Mouse (Mus musculus): ENCODE measurements at regions not wholly inside any gene's neighbourhood (a gene's known extent, or its start where the extent isn't known, plus 50 kb on each side); places are given as distances from the start of the nearest gene placed in this dataset.

DNA sequence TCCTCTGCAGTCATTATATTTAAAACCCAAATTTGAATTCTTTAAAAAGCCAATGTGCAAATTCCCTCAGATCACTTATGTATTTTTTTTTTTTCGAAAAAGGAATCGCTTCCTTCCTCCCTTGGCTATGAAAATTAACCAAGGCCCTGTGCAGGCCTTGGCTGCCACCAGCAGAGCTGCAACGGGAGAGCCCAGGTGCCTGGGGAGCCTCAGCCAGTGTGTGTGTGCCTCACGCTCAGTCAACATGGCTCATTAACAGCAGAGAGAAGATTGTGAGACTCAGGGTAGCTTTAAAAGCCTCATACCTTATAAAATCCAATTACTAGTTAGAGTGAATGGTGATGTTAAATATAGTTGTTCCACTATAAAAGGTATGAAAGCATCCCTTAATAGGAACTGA lies 148.6 kb downstream of the Mex3b start:
- TF ChIP-seq CTCF (IDR thresholded peaks at IDR 0.05; ENCODE audit: control insufficient read depth, insufficient read depth, insufficient read length) (no peak), CEBPB (IDR thresholded peaks at IDR 0.05; ENCODE audit: low read depth) (no peak), MYOG (IDR thresholded peaks at IDR 0.05; ENCODE audit: control insufficient read depth, extremely low read depth, insufficient read length) (no peak), USF1 (IDR thresholded peaks at IDR 0.05; ENCODE audit: low read depth) (no peak), MAX (IDR thresholded peaks at IDR 0.05) (no peak), MYOD1 (IDR thresholded peaks at IDR 0.05; ENCODE audit: control insufficient read depth, insufficient read length, low read depth) (no peak), FOSL1 (IDR thresholded peaks at IDR 0.05; ENCODE audit: insufficient read depth, low read length, poor library complexity, severe bottlenecking) (no peak)

All from C2C12 (cell line).